ENCODE assay signal across 8 mouse cellular contexts in the genomic region with DNA sequence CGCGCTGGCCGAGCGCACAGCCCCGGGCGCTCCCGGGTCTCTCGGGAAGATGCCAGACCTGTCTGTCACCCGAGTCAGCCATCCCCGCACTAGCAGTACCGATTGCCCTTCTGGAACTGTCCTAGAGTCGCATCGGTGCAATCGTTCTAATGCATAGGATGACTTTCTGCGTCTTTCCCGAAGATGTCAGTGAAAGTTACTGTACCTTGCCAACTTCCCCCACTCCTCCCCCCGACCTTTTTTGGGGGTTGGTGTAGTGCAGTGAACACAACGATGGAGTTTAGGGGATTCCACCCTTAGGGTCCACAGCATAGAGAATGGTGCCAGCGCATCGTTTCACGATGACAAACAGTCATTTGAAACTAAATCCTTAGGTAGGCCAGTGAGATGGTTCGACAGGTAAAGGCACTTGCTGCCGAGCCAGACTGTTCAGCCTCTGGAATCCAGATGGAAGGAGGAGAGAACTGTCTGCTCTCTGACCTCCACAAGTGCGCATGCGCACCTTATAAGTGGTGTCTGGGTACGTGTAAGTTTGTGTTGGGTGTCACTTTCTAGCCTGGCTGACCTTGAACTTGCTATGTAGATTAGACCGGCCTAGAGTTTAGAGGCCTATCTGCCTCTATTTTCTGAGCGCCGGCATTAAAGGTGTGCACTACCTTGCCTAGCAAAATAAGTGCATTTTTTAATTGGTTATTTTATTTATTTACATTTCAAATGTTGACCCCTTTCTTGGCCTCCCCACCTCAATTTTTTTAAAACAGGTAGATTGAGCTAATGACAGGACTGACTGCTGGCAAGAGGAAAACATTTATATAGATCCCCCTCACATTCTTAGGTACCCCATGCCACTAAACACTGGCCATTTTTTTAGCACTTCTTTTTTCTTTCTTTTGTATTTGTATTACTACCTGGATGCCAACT. TPM values are rescaled to one million over a fixed set of nuclear protein-coding genes. Genes with fewer than 3 reads are reported as not detected.
DNase-seq lines count a peak whose midpoint lies in the region; ATAC-seq and TF ChIP-seq lines count a peak whose summit lies in the region.

No protein-coding gene starts in this region.

- H3K36me3 ChIP-seq in embryonic facial prominence, embryonic 10.5 days (replicated peaks): peaks cover 46% of the 10 kb centered on the region
- H3K36me3 ChIP-seq in liver, embryonic 11.5 days (ENCODE audit: control insufficient read depth, insufficient read depth, low read length): peaks cover 11% of the 10 kb centered on the region
- H3K36me3 ChIP-seq in midbrain, postnatal 0 days (ENCODE audit: insufficient read depth, low read length): peaks cover 6% of the 10 kb centered on the region; the same call in 1 of the 2 replicates
- H3K36me3 ChIP-seq in stomach, postnatal 0 days (ENCODE audit: control insufficient read depth, insufficient read depth, low read length): peaks cover 4% of the 10 kb centered on the region

- TF ChIP-seq CTCF in Patski (IDR thresholded peaks at IDR 0.05): no peak
- no peak for TF ChIP-seq CTCF in midbrain, postnatal 0 days (IDR thresholded peaks at IDR 0.05)
- no peak for TF ChIP-seq CTCF in stomach, postnatal 0 days (IDR thresholded peaks at IDR 0.05; ENCODE audit: low read depth)

- peak; percentile 45 for ATAC-seq in Patski
- ATAC-seq in liver, embryonic 11.5 days (replicated peaks; ENCODE audit: low FRiP score): peak; percentile 11
- ATAC-seq in midbrain, postnatal 0 days (ENCODE audit: low FRiP score): peak; percentile 4; the same call in 1 of the 2 replicates
- peak; percentile 19 for ATAC-seq in stomach, postnatal 0 days (ENCODE audit: low FRiP score, low TSS enrichment)

- no peak for TF ChIP-seq EP300 in stomach, postnatal 0 days (optimal IDR thresholded peaks at IDR 0.05)

- H3K9me3 ChIP-seq in embryonic facial prominence, embryonic 10.5 days: no peaks in the 10 kb centered on the region
- H3K9me3 ChIP-seq in liver, embryonic 11.5 days (ENCODE audit: control insufficient read depth, low read length): no peaks in the 10 kb centered on the region
- H3K9me3 ChIP-seq in midbrain, postnatal 0 days (ENCODE audit: low read length): no peaks in the 10 kb centered on the region
- H3K9me3 ChIP-seq in stomach, postnatal 0 days (ENCODE audit: control insufficient read depth, low read length): no peaks in the 10 kb centered on the region

- peak overlapping the region; percentile 97 for H3K9ac ChIP-seq in liver, embryonic 11.5 days (ENCODE audit: low read depth, low read length)
- H3K9ac ChIP-seq in midbrain, postnatal 0 days (replicated peaks; ENCODE audit: low read length, poor library complexity, severe bottlenecking): peak overlapping the region; percentile 97
- H3K9ac ChIP-seq in stomach, postnatal 0 days (ENCODE audit: low read length): peak overlapping the region; percentile 100

- peaks cover 22% of the 10 kb centered on the region for H3K4me1 ChIP-seq in embryonic facial prominence, embryonic 10.5 days
- peaks cover 7% of the 10 kb centered on the region for H3K4me1 ChIP-seq in liver, embryonic 11.5 days (replicated peaks; ENCODE audit: control insufficient read depth, insufficient read depth, low read length)
- H3K4me1 ChIP-seq in midbrain, postnatal 0 days (ENCODE audit: insufficient read depth, low read length): no peaks in the 10 kb centered on the region; the same call in 1 of the 2 replicates
- H3K4me1 ChIP-seq in stomach, postnatal 0 days (replicated peaks; ENCODE audit: control insufficient read depth, insufficient read depth): no peaks in the 10 kb centered on the region

- H3K4me3 ChIP-seq in embryonic facial prominence, embryonic 10.5 days: peak overlapping the region; percentile 94
- H3K4me3 ChIP-seq in liver, embryonic 11.5 days (ENCODE audit: low read depth, low read length): peak overlapping the region; percentile 92
- peak overlapping the region; percentile 98 for H3K4me3 ChIP-seq in midbrain, postnatal 0 days (ENCODE audit: low read depth, low read length)
- peak overlapping the region; percentile 88 for H3K4me3 ChIP-seq in stomach, postnatal 0 days (ENCODE audit: low read depth, low read length)

- H3K4me2 ChIP-seq in liver, embryonic 11.5 days: peak overlapping the region; percentile 74
- H3K4me2 ChIP-seq in midbrain, postnatal 0 days (ENCODE audit: low read depth, low read length, poor library complexity, severe bottlenecking): peak overlapping the region; percentile 78
- H3K4me2 ChIP-seq in stomach, postnatal 0 days (replicated peaks; ENCODE audit: low read depth): peak overlapping the region; percentile 84

- POLR2A ChIA-PET in Patski (lab: Charles Lee): no interaction called here

- peak; percentile 88 for DNase-seq in 3T3-L1 (ENCODE audit: low read depth, low spot score)
- DNase-seq in Patski (ENCODE audit: low read depth, low spot score): no peak
- DNase-seq in embryonic facial prominence, embryonic 10.5 days (ENCODE audit: low spot score): peak; percentile 67
- DNase-seq in heart, adult 11 months: peak; percentile 96
- DNase-seq in kidney, adult 18-20 months: peak; percentile 76
- DNase-seq in liver, embryonic 11.5 days (ENCODE audit: low spot score): peak; percentile 57
- peak; percentile 58 for DNase-seq in midbrain, postnatal 0 days (ENCODE audit: low spot score)
- peak; percentile 68 for DNase-seq in stomach, postnatal 0 days (ENCODE audit: low spot score)

- no peaks in the 10 kb centered on the region for H3K27me3 ChIP-seq in Patski
- H3K27me3 ChIP-seq in embryonic facial prominence, embryonic 10.5 days (replicated peaks; ENCODE audit: low read depth, poor library complexity, severe bottlenecking): no peaks in the 10 kb centered on the region
- H3K27me3 ChIP-seq in liver, embryonic 11.5 days (replicated peaks; ENCODE audit: control insufficient read depth, insufficient read depth, low read length): no peaks in the 10 kb centered on the region
- H3K27me3 ChIP-seq in midbrain, postnatal 0 days (ENCODE audit: insufficient read depth, low read length): no peaks in the 10 kb centered on the region
- H3K27me3 ChIP-seq in stomach, postnatal 0 days (ENCODE audit: control insufficient read depth, insufficient read depth, low read length): no peaks in the 10 kb centered on the region

- WGBS in embryonic facial prominence, embryonic 10.5 days: 7% methylated on average over 29 of the region's 29 CpGs
- 5% methylated on average over 29 of the region's 29 CpGs for WGBS in liver, embryonic 11.5 days
- WGBS in midbrain, postnatal 0 days: 11% methylated on average over 23 of the region's 29 CpGs
- 4% methylated on average over 27 of the region's 29 CpGs for WGBS in stomach, postnatal 0 days

- CTCF ChIA-PET in Patski (lab: Charles Lee): interaction anchor here (1.0 kb wide), 1 partner anchor 20 kb away, joined by 3 read pairs; no protein-coding TSS in a partner anchor

- in situ Hi-C loops in Patski (cut with MboI; ENCODE audit: low pct_unique_long_range_greater_than_20kb): loop anchor here (25.0 kb wide), 1 partner anchor 326 kb away; the partner anchor contains the start of gene App

- peak overlapping the region; percentile 99 for H3K27ac ChIP-seq in embryonic facial prominence, embryonic 10.5 days (replicated peaks)
- H3K27ac ChIP-seq in liver, embryonic 11.5 days (ENCODE audit: low read depth, low read length): peak overlapping the region; percentile 98
- peak overlapping the region; percentile 95 for H3K27ac ChIP-seq in midbrain, postnatal 0 days (ENCODE audit: low read depth, low read length)
- H3K27ac ChIP-seq in stomach, postnatal 0 days (replicated peaks): peak overlapping the region; percentile 100

RNA-seq across cellular contexts. Expression of gene Atp5j, which starts 0.7 kb away (rescaled TPM):
- polyA plus RNA-seq in Patski (2021): 685 TPM
- polyA plus RNA-seq in embryonic facial prominence, embryonic 10.5 days (2016; fragmentation: Nextera tagmentation; extraction: Ambion mirVana): 805 and 857 TPM in 2 replicates
- 814 and 841 TPM in 2 replicates for polyA plus RNA-seq in liver, embryonic 11.5 days (2014; fragmentation: Nextera tagmentation; extraction: Ambion mirVana)
- 124 and 125 TPM in 2 replicates for total RNA-seq in midbrain, postnatal 0 days (2014; rRNA removed)
- 880 and 907 TPM in 2 replicates for polyA plus RNA-seq in midbrain, postnatal 0 days (2015; fragmentation: Nextera tagmentation; extraction: Ambion mirVana)
- polyA plus RNA-seq in stomach, postnatal 0 days (2015; fragmentation: Nextera tagmentation; extraction: Ambion mirVana): 956 and 984 TPM in 2 replicates

RNA-seq across cellular contexts. Expression of gene Gabpa, which starts 1.4 kb away (rescaled TPM):
- 41.0 TPM for polyA plus RNA-seq in Patski (2021)
- 38.7 and 40.4 TPM in 2 replicates for polyA plus RNA-seq in embryonic facial prominence, embryonic 10.5 days (2016; fragmentation: Nextera tagmentation; extraction: Ambion mirVana)
- 37.5 and 40.9 TPM in 2 replicates for polyA plus RNA-seq in liver, embryonic 11.5 days (2014; fragmentation: Nextera tagmentation; extraction: Ambion mirVana)
- 17.9 and 22.6 TPM in 2 replicates for total RNA-seq in midbrain, postnatal 0 days (2014; rRNA removed)
- polyA plus RNA-seq in midbrain, postnatal 0 days (2015; fragmentation: Nextera tagmentation; extraction: Ambion mirVana): 7.8 and 8.5 TPM in 2 replicates
- 10.8 and 11.1 TPM in 2 replicates for polyA plus RNA-seq in stomach, postnatal 0 days (2015; fragmentation: Nextera tagmentation; extraction: Ambion mirVana)
